Mouse (Mus musculus) G1E (cell line): ENCODE data around the gene Ankrd23. TPM values are rescaled to one million over a fixed set of nuclear protein-coding genes. Genes with fewer than 3 reads are reported as not detected.

Experiments
- ATAC-seq: 2 replicates; pipeline ENCODE4 v1.8.0; 2016; ENCODE audit warnings: mild to moderate bottlenecking; ENCODE audit not compliant: insufficient number of reproducible peaks, poor library complexity, low FRiP score, severe bottlenecking; ENCODE audit errors: extremely low read depth
- DNase-seq: peaks from one replicate; pipeline ENCODE4 v3.0.0; 2012; ENCODE audit warnings: low spot score
- H3K27me3 ChIP-seq: 2 replicates; pipeline ENCODE4 v1.6.1; 2012; ENCODE audit warnings: mild to moderate bottlenecking, low read length, inconsistent platforms; ENCODE audit not compliant: insufficient read depth
- H3K36me3 ChIP-seq: replicated peaks from 2 replicates; pipeline ENCODE3; 2012; ENCODE audit warnings: mild to moderate bottlenecking, inconsistent platforms
- H3K4me1 ChIP-seq: 2 replicates; pipeline ENCODE4 v1.6.1; 2012; ENCODE audit warnings: low read depth, low read length, inconsistent platforms, mixed read lengths; ENCODE audit not compliant: insufficient read depth
- H3K4me3 ChIP-seq: 2 replicates; pipeline ENCODE4 v1.5.1; 2012; ENCODE audit warnings: low read depth, mild to moderate bottlenecking, inconsistent platforms, low read length, moderate library complexity, mixed read lengths
- H3K9me3 ChIP-seq: replicated peaks from 2 replicates; pipeline ENCODE4 v1.6.1; 2012; ENCODE audit warnings: inconsistent platforms
- CTCF ChIP-seq: IDR thresholded peaks from 2 replicates; pipeline ENCODE4 v1.5.1; 2012; ENCODE audit warnings: low read depth, low read length, inconsistent platforms, mixed read lengths
- GATA1 ChIP-seq: IDR thresholded peaks from 2 replicates; pipeline ENCODE4 v1.6.1; 2012; ENCODE audit warnings: borderline replicate concordance, low read length, inconsistent platforms, mixed read lengths
- GATA2 ChIP-seq: IDR thresholded peaks from 2 replicates; pipeline ENCODE4 v1.6.1; 2012; ENCODE audit warnings: low read depth, low read length, inconsistent platforms, borderline replicate concordance
- POLR2AphosphoS5 ChIP-seq: IDR thresholded peaks from 2 replicates; pipeline ENCODE4 v1.6.1; 2012; ENCODE audit warnings: low read depth, low read length, inconsistent platforms; ENCODE audit not compliant: insufficient replicate concordance
- TAL1 ChIP-seq: conservative IDR thresholded peaks from 2 replicates; pipeline ENCODE4 v1.6.1; 2012; ENCODE audit warnings: low read depth, low read length, inconsistent platforms, mixed read lengths
- polyA plus RNA-seq: library from polyadenylated mRNA; stranded (reverse); fragments of >175 nt; gene quantifications from 2 replicates; pipeline ENCODE4 v1.2.3, GENCODE M21; 2012
- total RNA-seq, 2 experiments: library from RNA; stranded (forward) in 1 of 2; stranded (reverse) in 1 of 2; fragments of 200-1000 nt in 1 of 2; fragments of >200 nt in 1 of 2; fragmentation: Nextera tagmentation in 1 of 2; gene quantifications; 2 replicates each; pipeline ENCODE4 v1.2.3; 2014 to 2017

The Ankrd23 gene
- total and polyA plus RNA-seq, 3 experiments, result 10.9 to 14.8 (median 14.2) TPM

DNA sequence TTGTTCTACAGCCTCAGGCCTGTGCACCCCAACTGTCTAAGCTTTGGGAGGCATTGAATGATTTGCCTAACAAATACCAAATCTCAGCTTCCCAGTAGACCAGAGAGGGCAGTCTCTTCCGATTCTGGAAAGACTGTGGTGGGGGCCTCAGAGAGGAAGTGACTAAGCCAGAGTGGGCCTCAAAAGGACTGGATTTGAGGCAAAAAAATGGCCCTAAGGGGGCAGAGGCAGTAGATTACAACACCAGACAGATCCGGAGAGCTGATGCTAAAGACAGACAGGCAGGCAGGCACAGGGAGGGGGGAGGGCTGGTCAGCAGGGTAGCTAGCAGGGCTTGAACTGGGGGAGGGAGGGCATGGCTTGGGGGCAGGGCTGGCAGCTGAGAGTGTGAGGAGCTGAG, 29.7 kb upstream of the Ankrd23 start:
- no peak for ATAC-seq
- H3K36me3 ChIP-seq, result no peaks in the 10 kb centered on the region
- TF ChIP-seq GATA1, result no peak
- TF ChIP-seq GATA2, result no peak
- TF ChIP-seq POLR2AphosphoS5, result no peak
- no peak for TF ChIP-seq CTCF
- TF ChIP-seq TAL1, result no peak
- H3K27me3 ChIP-seq, result peaks cover 42% of the 10 kb centered on the region
- DNase-seq, result no peak
- H3K4me3 ChIP-seq, result no peak overlapping the region
- H3K4me1 ChIP-seq, result no peaks in the 10 kb centered on the region
- no peaks in the 10 kb centered on the region for H3K9me3 ChIP-seq

DNA sequence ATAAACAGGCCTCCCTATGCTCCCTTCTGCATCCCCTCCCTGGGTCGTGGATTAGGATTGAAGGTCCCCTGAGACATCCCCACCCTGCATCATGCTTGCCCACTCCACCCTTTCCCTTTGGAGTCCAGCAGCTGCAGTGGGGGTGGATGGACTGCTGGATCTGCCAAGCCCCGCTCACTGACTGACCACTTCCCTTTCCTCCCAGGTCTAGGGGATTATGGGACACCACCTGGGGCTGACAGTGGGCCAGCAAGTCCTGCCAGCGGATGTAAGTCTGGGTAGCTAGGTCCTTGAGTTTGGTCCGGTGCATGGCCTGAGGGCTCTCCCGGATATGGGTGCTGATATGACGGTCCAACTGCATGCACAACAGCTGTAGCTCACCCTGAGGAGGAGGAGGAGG, 27.4 kb upstream of the Ankrd23 start:
- H3K4me3 ChIP-seq, result no peak overlapping the region
- DNase-seq (no peak), ATAC-seq (no peak)
- H3K36me3 ChIP-seq, result no peaks in the 10 kb centered on the region
- TF ChIP-seq CTCF, result no peak
- TF ChIP-seq GATA2, result no peak
- TF ChIP-seq GATA1, result no peak
- TF ChIP-seq TAL1, result no peak
- no peak for TF ChIP-seq POLR2AphosphoS5
- H3K4me1 ChIP-seq, result no peaks in the 10 kb centered on the region
- H3K27me3 ChIP-seq, result peaks cover 49% of the 10 kb centered on the region
- no peaks in the 10 kb centered on the region for H3K9me3 ChIP-seq

DNA sequence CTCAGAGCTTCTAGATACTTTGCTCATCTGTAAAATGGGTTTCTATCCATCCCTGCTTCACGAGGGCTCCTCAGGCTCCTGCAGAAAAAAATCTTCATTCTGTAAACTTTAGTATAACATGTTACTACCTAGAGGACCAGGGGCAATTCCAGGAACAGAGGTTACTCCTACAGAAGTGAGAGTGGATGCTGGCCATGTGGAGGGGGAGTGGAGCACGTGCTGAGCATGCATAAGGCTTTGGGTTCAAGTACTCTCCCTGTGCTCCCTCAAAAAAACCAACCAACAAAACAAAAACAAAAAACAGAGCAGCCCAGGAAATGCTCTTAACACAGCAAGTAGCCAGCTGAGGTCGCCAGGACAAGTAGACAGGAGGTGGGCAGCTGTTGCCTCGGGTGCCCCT, 26.9 kb upstream of the Ankrd23 start:
- no peaks in the 10 kb centered on the region for H3K36me3 ChIP-seq
- no peaks in the 10 kb centered on the region for H3K9me3 ChIP-seq
- no peaks in the 10 kb centered on the region for H3K4me1 ChIP-seq
- no peak for DNase-seq
- H3K4me3 ChIP-seq, result no peak overlapping the region
- no peak for ATAC-seq
- no peak for TF ChIP-seq GATA2
- no peak for TF ChIP-seq POLR2AphosphoS5
- no peak for TF ChIP-seq TAL1
- TF ChIP-seq CTCF, result no peak
- TF ChIP-seq GATA1, result no peak
- peaks cover 54% of the 10 kb centered on the region for H3K27me3 ChIP-seq

DNA sequence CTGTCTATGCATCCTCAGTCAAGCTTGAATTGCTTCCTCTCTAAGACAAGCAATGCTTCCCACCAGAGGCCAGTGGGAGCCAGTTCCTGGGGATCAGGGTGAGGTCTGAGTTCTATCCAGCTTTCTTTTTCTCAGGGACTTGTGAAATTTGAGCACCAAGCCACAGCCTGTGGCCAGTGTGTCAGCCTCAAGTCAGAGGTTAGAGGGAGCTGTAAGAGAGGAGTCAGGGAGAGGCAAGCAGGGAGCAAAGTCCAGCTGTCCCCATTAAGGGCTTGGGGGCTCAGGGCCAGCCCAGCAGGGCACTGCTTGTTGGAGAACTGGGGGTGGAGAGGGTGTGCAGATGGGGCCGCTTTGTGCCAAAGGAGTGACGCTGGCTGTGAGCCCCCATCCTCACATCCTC, 26.5 kb upstream of the Ankrd23 start:
- H3K9me3 ChIP-seq, result no peaks in the 10 kb centered on the region
- H3K27me3 ChIP-seq, result peaks cover 56% of the 10 kb centered on the region
- no peak overlapping the region for H3K4me3 ChIP-seq
- H3K36me3 ChIP-seq, result no peaks in the 10 kb centered on the region
- DNase-seq (no peak), ATAC-seq (no peak)
- H3K4me1 ChIP-seq, result no peaks in the 10 kb centered on the region
- no peak for TF ChIP-seq GATA2
- TF ChIP-seq POLR2AphosphoS5, result no peak
- no peak for TF ChIP-seq GATA1
- no peak for TF ChIP-seq CTCF
- no peak for TF ChIP-seq TAL1

DNA sequence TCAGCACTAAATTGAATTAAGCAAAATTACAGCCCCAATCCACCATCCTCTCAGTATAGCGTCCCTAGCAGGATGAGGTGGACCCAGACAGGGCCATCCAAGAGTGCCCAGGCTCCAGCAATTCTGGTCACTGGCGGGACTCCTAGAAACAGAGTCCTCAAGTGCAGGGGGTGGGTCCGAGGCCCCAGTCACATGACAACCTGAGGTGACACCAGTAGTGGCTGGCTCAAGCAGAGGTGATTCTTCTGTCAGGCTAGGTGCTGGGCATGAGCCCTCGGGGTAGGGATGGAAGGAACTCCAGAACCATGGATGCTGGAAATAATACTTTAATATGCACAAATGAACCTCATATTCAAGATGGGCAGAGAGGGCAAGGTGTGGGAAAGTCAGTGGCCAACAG, 25.7 kb upstream of the Ankrd23 start:
- no peak for DNase-seq
- TF ChIP-seq POLR2AphosphoS5 (no peak), TAL1 (no peak), GATA1 (no peak), CTCF (no peak), GATA2 (no peak)
- H3K36me3 ChIP-seq, result no peaks in the 10 kb centered on the region
- H3K27me3 ChIP-seq, result peaks cover 61% of the 10 kb centered on the region
- peaks cover 8% of the 10 kb centered on the region; the same call in 1 of the 2 replicates for H3K4me1 ChIP-seq
- H3K9me3 ChIP-seq, result no peaks in the 10 kb centered on the region
- no peak for ATAC-seq
- H3K4me3 ChIP-seq, result no peak overlapping the region

DNA sequence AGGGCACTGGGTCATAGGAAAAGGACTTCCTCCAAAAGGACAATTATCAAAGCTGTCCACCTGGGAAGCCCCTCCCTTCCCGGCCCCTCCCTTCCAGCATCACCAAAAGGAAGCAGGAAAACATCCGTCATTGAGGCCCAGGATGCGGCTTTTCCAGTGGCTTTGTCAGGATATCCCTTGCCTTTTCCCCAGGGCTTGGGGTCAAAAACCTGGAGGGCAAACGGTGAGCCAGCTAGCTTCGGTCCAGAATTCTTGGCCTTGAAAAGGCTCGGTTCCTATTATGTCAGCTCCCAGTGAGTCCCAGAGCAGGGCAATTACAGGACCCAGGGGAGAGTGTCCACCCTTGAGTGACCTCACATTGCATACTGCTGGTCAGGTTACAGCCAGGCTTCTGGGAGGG, 24.2 kb upstream of the Ankrd23 start:
- peaks cover 18% of the 10 kb centered on the region for H3K4me1 ChIP-seq
- peaks cover 74% of the 10 kb centered on the region for H3K27me3 ChIP-seq
- no peak for ATAC-seq
- H3K4me3 ChIP-seq, result no peak overlapping the region
- no peak for DNase-seq
- TF ChIP-seq TAL1 (no peak), CTCF (no peak), POLR2AphosphoS5 (no peak), GATA1 (no peak), GATA2 (no peak)
- no peaks in the 10 kb centered on the region for H3K36me3 ChIP-seq
- no peaks in the 10 kb centered on the region for H3K9me3 ChIP-seq

DNA sequence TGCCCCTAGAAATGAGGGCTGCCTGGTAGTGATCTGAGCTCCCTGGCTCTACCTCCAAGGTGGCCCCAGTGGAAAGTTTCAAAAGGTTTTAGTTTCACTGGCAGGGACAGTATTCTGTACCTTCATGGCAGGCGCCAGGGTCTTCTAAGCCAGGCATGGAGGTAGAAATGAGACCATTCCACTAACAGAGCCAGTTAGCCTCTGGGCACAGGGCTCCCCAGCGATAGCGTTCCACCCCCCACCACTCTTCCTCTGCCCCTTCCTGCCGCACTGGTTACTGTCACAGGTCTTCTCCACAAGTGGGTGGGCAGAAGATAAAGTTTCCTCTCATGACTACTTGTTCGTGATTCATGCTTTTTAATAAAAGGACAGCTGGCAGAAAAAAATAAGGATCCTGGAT, 23.2 kb upstream of the Ankrd23 start:
- H3K36me3 ChIP-seq, result no peaks in the 10 kb centered on the region
- DNase-seq (no peak), ATAC-seq (no peak)
- peaks cover 18% of the 10 kb centered on the region for H3K4me1 ChIP-seq
- no peaks in the 10 kb centered on the region for H3K9me3 ChIP-seq
- H3K4me3 ChIP-seq, result no peak overlapping the region
- peaks cover 78% of the 10 kb centered on the region for H3K27me3 ChIP-seq
- TF ChIP-seq POLR2AphosphoS5 (no peak), GATA2 (no peak), GATA1 (no peak), CTCF (no peak), TAL1 (no peak)
